Mouse (Mus musculus) E14TG2a.4 (cell line): Measurements from ENCODE around the gene Gm20388.
A peak's percentile ranks its signal among the peaks of the same experiment; 100 is the strongest.

Source experiments
- H3K27me3 ChIP-seq: 2 replicates; pipeline ENCODE4 v1.6.1; 2014; ENCODE audit warnings: low read length, control low read depth; ENCODE audit not compliant: insufficient read depth
- H3K36me3 ChIP-seq: 2 replicates; pipeline ENCODE4 v1.6.1; 2014; ENCODE audit warnings: low read length, control low read depth; ENCODE audit not compliant: insufficient read depth
- H3K4me1 ChIP-seq: replicated peaks from 2 replicates; pipeline ENCODE4 v1.6.1; 2014; ENCODE audit warnings: low read depth, low read length, control low read depth
- H3K4me3 ChIP-seq: replicated peaks from 2 replicates; pipeline ENCODE4 v1.5.1; 2014; ENCODE audit warnings: mild to moderate bottlenecking, low read length
- H3K9me3 ChIP-seq: 2 replicates; pipeline ENCODE4 v1.6.1; 2014; ENCODE audit warnings: low read length, control low read depth
- CTCF ChIP-seq: conservative IDR thresholded peaks from 2 replicates; pipeline ENCODE4 v1.5.1; 2014; ENCODE audit warnings: low read length
- NANOG ChIP-seq: IDR thresholded peaks from 2 replicates; pipeline ENCODE4 v1.6.1; 2014; ENCODE audit warnings: borderline replicate concordance, low read length, mixed read lengths
- POU5F1 ChIP-seq: IDR thresholded peaks from 2 replicates; pipeline ENCODE4 v1.6.1; 2014; ENCODE audit warnings: low read length, borderline replicate concordance

Gene Gm20388

DNA sequence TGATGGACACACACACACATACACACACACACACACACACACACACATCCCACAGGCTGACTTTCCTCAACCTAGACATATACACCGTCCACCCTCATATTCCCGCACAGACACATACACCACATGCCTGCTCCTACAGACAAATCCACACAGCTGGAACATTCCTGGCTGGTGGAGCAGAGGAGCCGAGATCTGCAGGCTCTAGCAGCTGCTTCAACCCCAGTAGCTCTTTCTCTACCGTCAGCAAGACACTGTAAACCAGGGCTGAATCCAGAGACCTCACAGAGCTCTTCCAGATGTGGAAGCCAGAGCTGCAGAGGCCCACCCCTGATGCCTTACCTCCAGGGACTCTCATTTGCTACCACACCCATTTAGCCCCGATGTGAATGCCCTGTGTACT is 2451.6 kb downstream of the Gm20388 start:
- TF ChIP-seq CTCF (no peak), POU5F1 (no peak), NANOG (no peak)
- no peak overlapping the region for H3K4me3 ChIP-seq
- H3K27me3 ChIP-seq, result peaks cover 16% of the 10 kb centered on the region

GRCm38 (mm10) chr8:122362967-122363366 is 2452.3 kb downstream of the Gm20388 start:
- no peak for TF ChIP-seq CTCF
- TF ChIP-seq NANOG, result no peak
- TF ChIP-seq POU5F1, result no peak

More for the DNA sequence above, 2451.6 kb downstream of the Gm20388 start:
- Histone ChIP-seq H3K4me1 (peaks cover 6% of the 10 kb centered on the region; the same call in 1 of the 2 replicates), H3K36me3 (no peaks in the 10 kb centered on the region), H3K9me3 (peaks cover 4% of the 10 kb centered on the region; the same call in 1 of the 2 replicates)

DNA sequence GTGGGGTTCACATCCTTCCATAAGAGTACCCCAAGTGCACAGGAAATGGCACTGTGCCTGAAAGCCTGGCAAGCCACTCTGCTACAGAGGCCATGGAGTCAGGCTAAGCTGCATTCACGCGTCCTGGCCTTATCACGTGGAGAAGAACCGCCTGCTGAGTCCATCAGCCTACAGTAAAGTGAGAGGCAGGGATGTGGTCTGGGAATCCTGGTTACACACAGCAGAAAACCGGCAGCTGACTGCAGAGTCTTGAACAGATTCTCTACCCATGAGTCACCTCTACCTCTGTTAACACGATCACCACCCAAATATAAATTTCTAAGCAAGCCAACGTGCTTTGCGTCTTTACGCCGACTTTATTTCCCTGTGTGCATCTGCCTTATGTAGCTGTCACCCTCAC is 2457.9 kb downstream of the Gm20388 start:
- TF ChIP-seq CTCF (no peak), POU5F1 (no peak), NANOG (no peak)
- 0 out of 2 replicates have a peak, but pooled peaks cover 2% of the 10 kb centered on the region for H3K27me3 ChIP-seq
- peaks cover 9% of the 10 kb centered on the region; the same call in 1 of the 2 replicates for H3K4me1 ChIP-seq
- H3K36me3 ChIP-seq, result no peaks in the 10 kb centered on the region
- no peak overlapping the region for H3K4me3 ChIP-seq
- peaks cover 4% of the 10 kb centered on the region; the same call in 1 of the 2 replicates for H3K9me3 ChIP-seq

More at GRCm38 (mm10) chr8:122362967-122363366, 2452.3 kb downstream of the Gm20388 start:
- peaks cover 4% of the 10 kb centered on the region; the same call in 1 of the 2 replicates for H3K4me1 ChIP-seq
- H3K36me3 ChIP-seq, result no peaks in the 10 kb centered on the region
- peaks cover 4% of the 10 kb centered on the region; the same call in 1 of the 2 replicates for H3K9me3 ChIP-seq
- H3K27me3 ChIP-seq, result peaks cover 14% of the 10 kb centered on the region
- no peak overlapping the region for H3K4me3 ChIP-seq

DNA sequence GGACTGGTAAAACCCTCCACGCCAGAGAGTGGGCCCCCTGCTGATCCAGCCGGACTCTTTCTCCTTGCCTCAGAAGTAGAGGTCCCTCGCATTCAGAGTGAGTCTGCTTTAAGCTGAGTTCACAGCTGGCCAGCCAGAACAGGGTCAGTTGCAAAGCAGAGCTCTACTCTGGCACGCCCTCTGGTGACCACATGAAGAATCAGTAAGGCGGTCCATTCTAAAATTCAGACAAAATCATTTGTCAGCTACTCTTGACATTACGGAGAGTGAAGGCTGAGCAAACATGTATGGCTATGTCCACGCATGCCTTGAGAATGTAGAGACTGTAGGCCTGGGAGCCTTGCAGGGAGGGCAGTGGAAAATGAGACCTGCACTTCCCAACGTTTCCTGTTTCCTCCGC is 2459.0 kb downstream of the Gm20388 start:
- no peaks in the 10 kb centered on the region for H3K36me3 ChIP-seq
- H3K9me3 ChIP-seq, result peaks cover 4% of the 10 kb centered on the region; the same call in 1 of the 2 replicates
- TF ChIP-seq POU5F1 (no peak), CTCF (peak; percentile 80), NANOG (no peak)
- no peak overlapping the region for H3K4me3 ChIP-seq
- no peaks in the 10 kb centered on the region for H3K27me3 ChIP-seq
- H3K4me1 ChIP-seq, result peaks cover 8% of the 10 kb centered on the region; the same call in 1 of the 2 replicates

- Histone ChIP-seq H3K4me1 (peaks cover 18% of the 10 kb centered on the region), H3K9me3 (no peaks in the 10 kb centered on the region), H3K36me3 (no peaks in the 10 kb centered on the region), H3K27me3 (no peaks in the 10 kb centered on the region), H3K4me3 (no peak overlapping the region)
- TF ChIP-seq POU5F1 (no peak), CTCF (no peak), NANOG (no peak)
Measured at GRCm38 (mm10) chr8:122371706-122372105, 2461.1 kb downstream of the Gm20388 start.

DNA sequence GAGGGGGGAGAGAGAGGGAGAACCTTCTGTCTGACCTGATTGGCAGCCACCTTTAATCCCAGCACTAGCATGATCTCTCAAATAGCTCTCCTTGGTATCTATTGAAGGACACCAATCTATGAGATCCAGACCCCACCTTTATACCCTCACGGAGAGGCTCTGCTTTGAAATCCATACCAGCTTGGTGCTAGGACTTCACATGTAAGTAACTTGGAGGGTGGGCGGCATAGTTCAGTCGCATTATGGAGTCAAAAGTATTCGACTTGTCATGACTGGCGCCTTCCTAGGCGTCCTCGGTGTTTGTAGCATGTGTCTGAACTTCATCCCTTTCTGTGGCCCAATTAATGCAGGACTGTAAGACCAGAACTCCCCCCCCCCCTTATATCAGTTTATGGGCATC is 2464.7 kb downstream of the Gm20388 start:
- Histone ChIP-seq H3K9me3 (no peaks in the 10 kb centered on the region), H3K4me3 (peak overlapping the region; percentile 94), H3K36me3 (peaks cover 29% of the 10 kb centered on the region), H3K27me3 (no peaks in the 10 kb centered on the region), H3K4me1 (peaks cover 27% of the 10 kb centered on the region)
- TF ChIP-seq POU5F1, result no peak
- no peak for TF ChIP-seq CTCF
- no peak for TF ChIP-seq NANOG

- TF ChIP-seq POU5F1, result no peak
- no peak for TF ChIP-seq NANOG
- no peak for TF ChIP-seq CTCF
- Histone ChIP-seq H3K36me3 (peaks cover 34% of the 10 kb centered on the region), H3K4me3 (peak overlapping the region; percentile 94), H3K27me3 (no peaks in the 10 kb centered on the region), H3K4me1 (peaks cover 27% of the 10 kb centered on the region), H3K9me3 (no peaks in the 10 kb centered on the region)
Measured at GRCm38 (mm10) chr8:122375751-122376364, 2465.2 kb downstream of the Gm20388 start.

- Histone ChIP-seq H3K9me3 (no peaks in the 10 kb centered on the region), H3K4me3 (peak within 1 kb of the TSS; percentile 94), H3K36me3 (peaks cover 42% of the 10 kb centered on the region), H3K27me3 (no peaks in the 10 kb centered on the region), H3K4me1 (peaks cover 27% of the 10 kb centered on the region)
- no peak for TF ChIP-seq NANOG
- TF ChIP-seq POU5F1, result no peak
- TF ChIP-seq CTCF, result no peak
Measured at GRCm38 (mm10) chr8:122376365-122377231, 2466.0 kb downstream of the Gm20388 start, which contains the start of gene Zc3h18. TSS of gene Zc3h18 (plus strand) at chr8:122376609.
